In the genomic region with DNA sequence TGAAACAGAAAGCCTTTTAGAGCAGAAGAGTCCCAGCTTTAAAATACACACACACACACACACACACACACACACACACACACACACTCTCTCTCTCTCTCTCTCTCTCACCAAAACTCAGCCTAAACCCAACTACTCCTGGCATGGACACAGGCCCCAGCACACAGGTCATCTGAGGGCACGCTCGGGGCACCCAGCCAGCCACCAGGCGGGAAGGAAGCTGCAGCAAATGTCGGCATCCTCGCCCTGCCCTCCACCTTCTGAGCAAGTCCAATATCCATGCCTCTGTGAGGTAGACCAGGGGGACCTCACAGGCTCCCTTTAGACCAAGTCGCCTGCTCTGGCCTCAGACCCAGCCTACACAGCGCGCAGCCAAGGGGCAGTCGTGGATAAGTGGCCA, we compare ENCODE assay signal across 11 mouse cellular contexts. TPM values are rescaled to one million over a fixed set of nuclear protein-coding genes. Genes with fewer than 3 reads are reported as not detected.
DNase-seq lines count a peak whose midpoint lies in the region; ATAC-seq and TF ChIP-seq lines count a peak whose summit lies in the region.
"Had no signal": no experiment of that assay in that cellular context is flagged by ENCODE, and none has a peak within 500 bp of the region (broad histone marks: within the 10 kb centered on the region; RNA-seq: fewer than 3 reads in every experiment).

No protein-coding gene starts in this region.

- no peaks in the 10 kb centered on the region for H3K27me3 ChIP-seq in kidney, adult 2 months (replicated peaks; ENCODE audit: control insufficient read depth, insufficient read depth, low read length)
- no peaks in the 10 kb centered on the region for H3K27me3 ChIP-seq in kidney, embryonic 14.5 days (ENCODE audit: control insufficient read depth, insufficient read depth, low read length)
- H3K27me3 ChIP-seq: neural tube, embryonic 13.5 days had no signal

- H3K4me1 ChIP-seq in kidney, adult 2 months (ENCODE audit: control insufficient read depth, insufficient read depth, low read length) = peaks cover 6% of the 10 kb centered on the region
- H3K4me1 ChIP-seq in kidney, embryonic 14.5 days (ENCODE audit: control insufficient read depth, insufficient read depth, low read length) = no peaks in the 10 kb centered on the region
- H3K4me1 ChIP-seq: neural tube, embryonic 13.5 days had no signal

- no peak overlapping the region for H3K4me2 ChIP-seq in kidney, embryonic 14.5 days (replicated peaks; ENCODE audit: low read depth, low read length)
- H3K4me2 ChIP-seq: lung, embryonic 14.5 days; neural tube, embryonic 13.5 days had no signal

- TF ChIP-seq POLR2A in kidney, adult 2 months (IDR thresholded peaks at IDR 0.05; ENCODE audit: low read depth, low read length) = no peak

- ATAC-seq in kidney, embryonic 14.5 days (ENCODE audit: low FRiP score, low TSS enrichment) = no peak
- no peak for ATAC-seq in frontal cortex, adult (ENCODE audit: low TSS enrichment)

- 47% methylated on average over 9 of the region's 9 CpGs for WGBS in kidney, adult 2 months
- WGBS in kidney, embryonic 14.5 days = 80% methylated on average over 9 of the region's 9 CpGs

- H3K9me3 ChIP-seq in kidney, embryonic 14.5 days (ENCODE audit: control insufficient read depth, low read length) = no peaks in the 10 kb centered on the region
- H3K9me3 ChIP-seq: neural tube, embryonic 13.5 days had no signal

- peak; percentile 87 for DNase-seq in kidney, adult 2 months
- DNase-seq in cerebellum, postnatal 25 days = peak; percentile 79 to 86
- DNase-seq in kidney, adult 8-10 months = peak; percentile 71 to 77
- peak; percentile 81 for DNase-seq in testis, postnatal 10 days (ENCODE audit: low spot score)
- DNase-seq in layer of hippocampus, postnatal 10 days (ENCODE audit: low spot score in 2 of 2) = no peak
- no peak for DNase-seq in liver
- DNase-seq: lung, embryonic 14.5 days had no signal

- H3K27ac ChIP-seq in kidney, adult 2 months (ENCODE audit: insufficient read depth, low read depth, low read length) = no peak overlapping the region
- no peak overlapping the region for H3K27ac ChIP-seq in kidney, embryonic 14.5 days (ENCODE audit: low read depth, low read length)
- H3K27ac ChIP-seq: left cerebral cortex, adult 2 months; neural tube, embryonic 13.5 days had no signal

- no peak overlapping the region for H3K9ac ChIP-seq in kidney, embryonic 14.5 days (ENCODE audit: low read depth, low read length)
- H3K9ac ChIP-seq: lung, embryonic 14.5 days; neural tube, embryonic 13.5 days had no signal

- no peaks in the 10 kb centered on the region for H3K36me3 ChIP-seq in kidney, adult 2 months (ENCODE audit: control insufficient read depth, insufficient read depth, low read length)
- H3K36me3 ChIP-seq in kidney, embryonic 14.5 days (ENCODE audit: control insufficient read depth, insufficient read depth, low read length) = no peaks in the 10 kb centered on the region

- H3K4me3 ChIP-seq in kidney, adult 2 months (ENCODE audit: insufficient read depth, low read depth, low read length) = no peak overlapping the region
- no peak overlapping the region for H3K4me3 ChIP-seq in kidney, embryonic 14.5 days (ENCODE audit: low read length)
- H3K4me3 ChIP-seq: left cerebral cortex, adult 2 months; neural tube, embryonic 13.5 days had no signal

- no peak for TF ChIP-seq CTCF in kidney, adult 2 months (conservative IDR thresholded peaks at IDR 0.05; ENCODE audit: insufficient read depth, insufficient read length, low read depth, low read length)

RNA-seq across cellular contexts. Expression of a gene that starts 14.4 kb away (rescaled TPM):
- polyA plus RNA-seq in kidney, adult 2 months (2012; rRNA removed) = 7.1 and 8.0 TPM in 2 replicates
- 48.6 and 54.9 TPM in 2 replicates for polyA plus RNA-seq in kidney, embryonic 14.5 days (2014; fragmentation: Nextera tagmentation; extraction: Ambion mirVana)
- 100 to 1,000 TPM; 102 TPM for total RNA-seq in layer of hippocampus, postnatal 10 days (2021)

RNA-seq across cellular contexts. Expression of a gene that starts 33.5 kb away (rescaled TPM):
- polyA plus RNA-seq in kidney, adult 2 months (2012; rRNA removed) = 50.0 and 50.5 TPM in 2 replicates
- 69.3 and 78.2 TPM in 2 replicates for polyA plus RNA-seq in kidney, embryonic 14.5 days (2014; fragmentation: Nextera tagmentation; extraction: Ambion mirVana)
- 10 to 100 TPM; 29.5 to 29.7 TPM for total RNA-seq in layer of hippocampus, postnatal 10 days (2021)

Comparison
In these comparisons a context has a peak if more than half of its experiments do, and no peak if none do; other contexts are left out.
1. DNase-seq: peak in kidney, adult 2 months (single experiment), cerebellum, postnatal 25 days (2 of 2), kidney, adult 8-10 months (2 of 2) and testis, postnatal 10 days (single experiment); none in layer of hippocampus, postnatal 10 days (0 of 2) and liver (single experiment).